Mouse (Mus musculus) inflammation-experienced regulatory T-cells, adult 16 weeks (primary cell): ENCODE results near the gene Ces1h. TPM values are rescaled to one million over a fixed set of nuclear protein-coding genes. Genes with fewer than 3 reads are reported as not detected.

Experiments used
- polyA plus RNA-seq: library from polyadenylated mRNA; unstranded; fragments of 100-300 nt; shearing (Covaris generic); gene quantifications from one replicate; pipeline ENCODE4 v1.2.1, GENCODE M21; 2017

Ces1h gene
- not detected for polyA plus RNA-seq

DNA sequence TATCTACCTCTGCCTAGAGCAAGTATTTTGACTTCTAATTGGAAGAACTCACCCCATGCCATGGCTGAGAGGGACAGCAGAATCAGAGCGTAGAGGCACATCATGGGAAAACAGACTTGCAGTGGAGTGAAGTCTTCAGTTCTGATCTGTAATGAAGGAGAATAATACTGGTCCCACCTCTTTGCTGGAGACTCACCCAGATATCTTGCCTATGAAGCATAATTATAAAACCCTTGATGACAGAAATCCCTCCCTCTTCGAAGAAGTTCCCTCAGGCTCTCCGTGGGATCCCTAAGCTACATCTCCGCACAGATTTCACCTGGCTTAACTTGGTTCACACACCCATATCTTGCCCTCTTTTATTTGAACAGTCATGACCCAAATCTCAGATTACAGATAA lies at the start of gene Ces1h:
Gene Ces1h, minus strand, starts transcription at position 101 of the 400 bp plus-strand sequence.

DNA sequence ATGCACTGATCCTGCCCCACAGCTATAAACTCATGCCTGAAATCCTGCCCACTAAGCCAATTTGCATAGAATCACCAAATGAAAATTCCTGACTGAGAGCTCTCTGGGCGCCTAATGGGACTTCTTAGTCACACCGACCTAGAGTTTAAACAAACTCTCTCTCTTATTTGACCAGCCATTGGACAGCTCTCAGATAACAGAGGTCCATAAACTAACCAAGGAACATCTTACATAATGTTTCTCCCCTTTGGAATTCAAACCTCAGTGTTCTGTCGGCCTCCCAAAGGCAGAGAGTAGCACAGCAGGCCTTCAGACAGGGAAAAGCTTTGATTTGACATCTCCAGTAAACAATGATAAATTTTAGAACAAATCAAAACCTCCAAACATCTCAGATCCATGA lies 42.3 kb downstream of the Ces1h start, which contains the start of gene Ces1g:
Gene Ces1g, minus strand, starts transcription at position 102 of the 400 bp plus-strand sequence.

Other genes starting within 250 kb of the Ces1h start
- gene Ces1c, start 248.4 kb downstream of the Ces1h start, polyA plus RNA-seq = not detected
- gene Ces1d, start 181.9 kb downstream of the Ces1h start, polyA plus RNA-seq = not detected
- not detected for gene Ces1e, start 150.1 kb downstream of the Ces1h start, polyA plus RNA-seq
- gene Ces1f, start 100.0 kb downstream of the Ces1h start, polyA plus RNA-seq = not detected
- gene Ces1g, start 42.4 kb downstream of the Ces1h start, polyA plus RNA-seq = not detected
- not detected for gene Ces5a, start 156.1 kb upstream of the Ces1h start, polyA plus RNA-seq